Mouse (Mus musculus): Measurements from ENCODE around the gene Aamp.
A peak's percentile ranks its signal among the peaks of the same experiment; 100 is the strongest.
"Not testable (repeated sequence)": the region's sequence is repeated elsewhere in the genome, so short reads cannot be mapped to it uniquely, and the experiment has no call there.

The Aamp gene

GRCm38 (mm10) chr1:74300347-74301110 is 16.0 kb upstream of the Aamp start:
- DNase-seq (ENCODE audit: low spot score) = no peak

GRCm38 (mm10) chr1:74298996-74299395 is 14.5 kb upstream of the Aamp start:
- DNase-seq (ENCODE audit: low spot score) = no peak

- no peak for DNase-seq (ENCODE audit: low spot score)
These were observed 13.7 kb upstream of the Aamp start for GRCm38 (mm10) chr1:74298157-74298750.

GRCm38 (mm10) chr1:74297269-74297668 is 12.7 kb upstream of the Aamp start:
- no peak for DNase-seq (ENCODE audit: low spot score)

- no peak for DNase-seq (ENCODE audit: low spot score)
These were observed 11.9 kb upstream of the Aamp start for GRCm38 (mm10) chr1:74296477-74296876.

- peak; percentile 68 for DNase-seq (ENCODE audit: low spot score)
These were observed 11.1 kb upstream of the Aamp start for GRCm38 (mm10) chr1:74295456-74296171.

- no peak for DNase-seq (ENCODE audit: low spot score)
These were observed 10.4 kb upstream of the Aamp start for GRCm38 (mm10) chr1:74294733-74295455.

GRCm38 (mm10) chr1:74294090-74294643 is 9.6 kb upstream of the Aamp start:
- DNase-seq (ENCODE audit: low spot score) = no peak

- no peak for DNase-seq (ENCODE audit: low spot score)
These were observed 8.9 kb upstream of the Aamp start for GRCm38 (mm10) chr1:74293306-74293960.

GRCm38 (mm10) chr1:74292331-74293020 is 7.9 kb upstream of the Aamp start:
- no peak for DNase-seq (ENCODE audit: low spot score)

GRCm38 (mm10) chr1:74290141-74290540 is 5.6 kb upstream of the Aamp start:
- no peak for DNase-seq (ENCODE audit: low spot score)

- DNase-seq (ENCODE audit: low spot score) = no peak
These were observed 5.2 kb upstream of the Aamp start for GRCm38 (mm10) chr1:74289740-74290139.

GRCm38 (mm10) chr1:74289248-74289647 is 4.7 kb upstream of the Aamp start:
- no peak for DNase-seq (ENCODE audit: low spot score)

GRCm38 (mm10) chr1:74288327-74288726 is 3.8 kb upstream of the Aamp start:
- no peak for DNase-seq (ENCODE audit: low spot score)

- not testable (repeated sequence) for DNase-seq (ENCODE audit: low spot score)
These were observed 2.5 kb upstream of the Aamp start for GRCm38 (mm10) chr1:74286869-74287607.

GRCm38 (mm10) chr1:74285212-74286010 is 873 bp upstream of the Aamp start:
- no peak for DNase-seq (ENCODE audit: low spot score)

GRCm38 (mm10) chr1:74283686-74284463 is 663 bp downstream of the Aamp start:
- DNase-seq (ENCODE audit: low spot score) = no peak

GRCm38 (mm10) chr1:74282896-74283625 is 1.5 kb downstream of the Aamp start:
- DNase-seq (ENCODE audit: low spot score) = no peak

Measured in layer of hippocampus, adult 9-10 months (tissue).